Mouse (Mus musculus): ENCODE data around the gene Slc22a6. TPM values are rescaled to one million over a fixed set of nuclear protein-coding genes. Genes with fewer than 3 reads are reported as not detected.

Gene Slc22a6
- total RNA-seq, 1 experiment from 2014 or later = not detected

DNA sequence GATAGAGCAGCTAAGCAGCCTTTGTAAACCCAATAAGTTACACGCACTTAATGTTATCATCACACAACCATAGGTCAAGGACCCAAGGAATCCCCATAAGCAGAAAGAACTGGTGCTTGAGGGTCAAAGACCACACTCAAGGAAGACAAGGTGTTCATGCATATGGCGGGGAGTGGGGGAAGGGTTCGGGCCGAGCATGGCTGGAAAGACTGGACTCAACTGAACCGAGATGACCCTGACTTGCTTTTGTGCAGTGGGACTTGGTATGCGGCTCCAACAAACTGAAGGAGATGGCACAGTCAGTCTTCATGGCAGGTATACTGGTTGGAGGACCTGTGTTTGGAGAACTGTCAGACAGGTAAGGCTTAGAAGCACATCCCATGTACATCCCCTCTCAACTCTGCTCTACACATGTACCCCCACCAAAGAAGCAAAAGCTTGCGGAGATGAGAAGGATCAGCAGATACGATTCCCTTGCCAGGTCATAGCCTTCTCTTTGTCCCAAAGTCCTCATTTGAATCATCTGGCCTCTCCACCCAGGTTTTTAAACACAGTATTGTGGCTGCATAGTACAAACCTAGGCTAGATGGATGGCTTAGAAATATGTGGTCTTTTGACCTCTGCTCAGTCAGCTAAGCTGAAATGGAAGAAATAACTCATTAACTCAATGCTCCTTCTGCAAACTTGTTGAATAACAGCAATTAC is 13.2 kb upstream of the Slc22a6 start:
- no peak for ATAC-seq (replicated peaks; ENCODE audit: low read depth, poor library complexity, severe bottlenecking)

DNA sequence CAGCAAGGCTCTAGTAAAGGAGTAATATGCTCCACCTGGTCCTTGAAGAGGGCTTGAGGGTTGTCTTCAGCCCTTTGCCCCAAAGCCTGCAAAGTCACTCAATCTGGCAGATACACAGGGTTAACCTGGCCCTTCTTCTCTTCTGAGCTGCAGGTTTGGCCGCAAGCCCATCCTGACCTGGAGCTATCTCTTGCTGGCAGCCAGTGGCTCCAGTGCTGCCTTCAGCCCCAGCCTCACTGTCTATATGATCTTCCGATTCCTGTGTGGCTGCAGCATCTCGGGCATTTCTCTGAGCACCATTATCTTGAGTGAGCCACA is 12.6 kb upstream of the Slc22a6 start:
- peak; percentile 61 for ATAC-seq (replicated peaks; ENCODE audit: low read depth, poor library complexity, severe bottlenecking)

DNA sequence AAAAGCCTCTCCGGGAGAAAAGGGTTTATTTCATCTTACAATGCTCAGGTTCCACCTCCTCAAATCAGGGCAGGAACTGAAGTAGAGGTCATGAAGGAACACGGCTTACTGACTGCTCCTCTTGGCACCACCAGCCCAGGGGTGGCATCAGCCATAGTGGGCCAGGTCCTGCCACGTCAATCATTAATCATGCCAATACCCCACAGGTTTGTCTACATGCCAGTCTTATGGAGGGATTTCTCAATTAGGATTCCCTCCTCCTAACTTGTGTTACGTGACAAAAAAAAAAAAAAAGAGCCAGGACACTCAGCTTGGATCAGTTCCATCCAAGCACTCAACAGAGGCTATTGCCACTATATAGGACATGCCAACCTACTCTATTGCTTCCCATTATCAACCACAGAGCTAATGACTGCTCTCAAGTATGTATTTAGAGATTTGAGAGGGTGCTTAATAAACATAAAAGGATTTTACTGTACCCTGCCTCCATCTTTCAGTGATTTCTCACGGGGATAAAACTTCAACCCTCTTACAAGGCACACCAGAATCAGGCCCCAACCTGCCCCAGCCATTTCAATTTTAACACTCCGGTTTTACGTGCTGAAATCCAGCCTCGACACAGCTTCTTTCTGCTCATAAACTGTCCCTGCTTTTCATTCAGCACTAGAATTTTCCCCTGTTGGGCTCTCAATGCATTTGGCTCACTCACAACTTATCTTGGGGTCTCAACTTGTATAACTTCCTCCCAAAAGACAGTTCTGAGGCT is 6.3 kb upstream of the Slc22a6 start:
- no peak for ATAC-seq (replicated peaks; ENCODE audit: low read depth, poor library complexity, severe bottlenecking)

DNA sequence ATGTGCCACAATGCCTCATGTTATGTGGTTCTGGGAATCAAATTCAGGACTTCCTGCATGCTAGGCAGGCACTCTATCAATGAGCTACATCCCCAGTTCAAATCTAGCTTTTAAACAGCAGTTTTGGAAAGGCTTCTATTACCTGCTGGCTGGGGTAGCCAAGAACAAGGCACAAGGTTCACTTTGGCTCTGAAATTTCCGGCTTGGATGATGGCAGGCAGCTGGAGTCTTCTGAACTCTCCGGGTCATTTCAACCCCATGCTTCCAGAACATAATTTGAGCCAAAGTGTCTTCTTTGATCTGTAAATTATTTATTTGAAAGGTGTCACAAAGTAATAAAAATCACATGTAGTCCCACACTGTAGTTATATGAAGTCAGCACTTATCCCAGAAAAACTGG is 4.7 kb upstream of the Slc22a6 start:
- no peak for ATAC-seq (replicated peaks; ENCODE audit: low read depth, poor library complexity, severe bottlenecking)

DNA sequence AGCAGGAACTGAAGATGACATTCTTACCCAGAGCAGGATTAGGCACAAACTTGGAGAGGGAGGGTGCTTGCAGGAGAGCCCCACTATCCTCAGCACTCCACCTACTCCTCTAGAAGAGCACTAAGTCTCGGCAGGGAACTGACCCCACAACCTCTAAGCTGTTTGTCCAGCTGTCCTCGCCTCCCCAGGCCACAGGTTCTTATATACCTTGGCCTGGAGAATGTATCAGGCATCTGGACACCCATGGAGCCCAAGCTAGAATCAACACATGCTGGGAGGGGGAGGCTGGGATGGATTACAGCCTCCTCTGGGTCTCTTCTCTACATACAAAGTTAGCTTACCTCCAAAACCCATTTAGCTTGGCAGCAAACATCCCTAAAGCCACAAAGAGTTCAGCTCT is 3.5 kb upstream of the Slc22a6 start:
- no peak for ATAC-seq (replicated peaks; ENCODE audit: low read depth, poor library complexity, severe bottlenecking)

DNA sequence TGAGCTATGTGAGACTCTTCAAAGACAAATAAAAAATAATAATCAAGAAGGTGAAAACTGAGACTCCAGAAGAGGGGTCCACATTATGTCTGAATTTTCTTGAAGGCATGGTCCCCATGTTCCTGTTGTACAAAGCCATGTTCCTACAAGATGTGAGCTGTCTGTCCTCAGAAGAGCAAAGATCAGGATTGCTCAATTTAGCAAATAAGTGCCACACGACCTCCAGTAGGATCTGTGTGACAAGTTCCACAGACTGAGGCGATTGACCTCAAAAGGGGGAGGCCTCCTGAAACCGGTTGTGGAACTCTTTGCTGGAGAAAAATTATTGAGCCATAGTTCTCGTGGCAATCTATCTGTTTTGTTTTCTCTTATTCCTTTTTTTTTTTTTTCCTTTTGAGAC is 1.5 kb upstream of the Slc22a6 start:
- no peak for ATAC-seq (replicated peaks; ENCODE audit: low read depth, poor library complexity, severe bottlenecking)

DNA sequence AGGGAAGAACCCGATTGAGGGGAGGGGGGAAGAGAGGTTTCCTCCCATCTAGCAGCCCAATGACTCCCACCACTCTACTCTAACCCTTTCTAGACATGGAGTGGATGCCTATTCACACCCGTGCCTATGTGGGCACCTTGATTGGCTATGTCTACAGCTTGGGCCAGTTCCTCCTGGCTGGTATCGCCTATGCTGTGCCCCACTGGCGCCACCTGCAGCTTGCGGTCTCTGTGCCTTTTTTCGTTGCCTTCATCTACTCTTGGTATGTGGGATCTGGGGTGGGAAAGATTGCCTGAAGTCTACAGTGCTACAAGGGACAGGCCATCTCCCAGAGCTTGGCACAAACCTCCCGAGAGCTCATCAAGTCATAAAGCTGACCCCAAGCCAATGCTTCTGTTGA is 3.3 kb downstream of the Slc22a6 start:
- no peak for ATAC-seq (replicated peaks; ENCODE audit: low read depth, poor library complexity, severe bottlenecking)

DNA sequence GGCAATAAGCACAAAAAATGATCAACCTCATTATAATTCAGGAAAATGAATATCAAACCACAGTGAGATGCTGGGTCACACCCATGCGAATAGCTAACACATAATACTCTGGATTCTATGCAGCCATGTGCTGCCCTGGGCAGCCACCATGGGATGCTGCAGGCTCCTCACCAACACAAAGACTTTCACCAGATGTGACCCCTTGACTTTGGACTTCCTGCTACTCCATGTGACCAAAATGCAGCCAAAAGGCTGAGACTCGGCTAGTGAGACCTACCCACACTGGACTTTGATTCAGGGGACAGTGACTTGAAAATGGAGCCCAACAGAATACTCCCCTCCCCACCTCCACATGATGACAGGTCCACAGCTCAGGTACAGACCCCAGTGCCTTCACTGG is 12.4 kb downstream of the Slc22a6 start:
- ATAC-seq (replicated peaks; ENCODE audit: low read depth, poor library complexity, severe bottlenecking) = no peak

DNA sequence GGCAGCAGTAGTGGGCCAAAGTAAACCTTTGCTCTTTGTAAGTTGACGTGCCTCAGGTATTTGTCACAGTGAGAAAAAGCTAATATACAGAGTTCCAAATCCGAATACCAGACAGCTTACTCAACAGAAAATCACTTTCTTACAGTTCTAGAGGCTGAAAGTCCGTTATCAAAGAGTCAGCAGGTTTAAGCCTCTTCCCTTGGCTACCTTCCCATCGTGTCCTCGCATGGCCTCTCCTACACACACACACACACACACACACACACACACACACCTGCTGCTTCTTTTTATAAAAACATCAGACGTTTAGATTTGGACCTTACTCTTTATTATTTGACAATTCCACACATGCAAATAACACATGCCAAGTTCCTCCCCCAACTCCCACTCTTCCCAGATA is 13.0 kb downstream of the Slc22a6 start:
- ATAC-seq (replicated peaks; ENCODE audit: low read depth, poor library complexity, severe bottlenecking) = no peak

DNA sequence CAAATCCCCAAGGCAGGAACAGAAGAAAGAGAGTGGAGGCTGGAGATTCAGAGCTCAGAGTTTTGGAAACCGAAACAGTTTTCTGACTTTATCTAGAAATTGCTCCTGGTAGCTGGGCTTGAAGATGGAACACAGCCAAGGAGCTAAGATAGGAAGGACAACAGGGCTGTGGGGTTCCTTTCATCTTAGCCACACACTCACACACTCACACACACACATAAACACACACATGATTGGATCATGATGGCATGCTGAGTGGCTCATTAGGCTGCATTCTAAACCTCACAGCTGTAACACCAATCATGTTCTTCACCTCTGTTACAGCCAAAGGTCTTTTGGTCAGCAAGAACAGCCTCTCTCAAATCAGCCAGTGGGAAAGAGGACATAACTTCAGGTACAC is 14.2 kb downstream of the Slc22a6 start:
- ATAC-seq (replicated peaks; ENCODE audit: low read depth, poor library complexity, severe bottlenecking) = no peak

DNA sequence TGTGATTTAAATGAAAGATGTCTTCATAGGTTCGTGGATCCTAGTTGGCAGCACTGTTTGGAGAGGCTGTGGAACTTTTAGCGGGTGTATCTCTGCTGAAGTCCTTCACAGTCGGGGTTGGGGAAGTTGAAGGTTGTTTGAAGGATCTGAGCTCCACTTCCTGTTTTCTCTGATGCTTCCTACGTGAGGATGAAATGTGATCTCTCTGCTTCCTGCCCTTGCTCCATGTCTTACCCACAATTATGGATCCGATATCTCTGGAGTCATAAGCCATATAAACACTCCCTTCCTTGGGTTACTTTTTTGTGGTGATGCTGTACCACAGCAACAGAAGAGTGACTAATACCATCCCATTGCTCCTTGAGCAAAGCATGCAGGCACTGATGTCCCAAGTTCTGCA is 24.2 kb downstream of the Slc22a6 start:
- ATAC-seq (replicated peaks; ENCODE audit: low read depth, poor library complexity, severe bottlenecking) = peak; percentile 91

DNA sequence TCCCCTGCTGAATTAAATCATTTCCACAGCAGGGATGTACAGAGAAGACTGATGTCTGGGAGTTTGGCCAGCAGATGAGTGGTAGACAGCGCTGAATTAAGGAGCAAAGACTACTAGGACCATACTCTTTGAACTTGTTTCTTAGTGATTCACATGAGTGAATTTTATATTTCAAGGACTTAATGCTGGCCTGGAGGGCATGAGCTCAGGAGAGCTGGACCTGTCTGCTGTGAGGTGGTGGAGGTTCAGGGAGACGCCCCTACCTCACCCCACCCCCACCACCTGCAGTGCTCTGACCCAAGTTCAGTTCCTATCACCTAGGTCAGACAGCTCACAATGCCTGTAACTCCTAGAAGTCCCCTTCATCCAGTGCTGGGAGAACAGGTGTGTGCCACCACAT is 28.6 kb downstream of the Slc22a6 start:
- ATAC-seq (replicated peaks; ENCODE audit: low read depth, poor library complexity, severe bottlenecking) = no peak

DNA sequence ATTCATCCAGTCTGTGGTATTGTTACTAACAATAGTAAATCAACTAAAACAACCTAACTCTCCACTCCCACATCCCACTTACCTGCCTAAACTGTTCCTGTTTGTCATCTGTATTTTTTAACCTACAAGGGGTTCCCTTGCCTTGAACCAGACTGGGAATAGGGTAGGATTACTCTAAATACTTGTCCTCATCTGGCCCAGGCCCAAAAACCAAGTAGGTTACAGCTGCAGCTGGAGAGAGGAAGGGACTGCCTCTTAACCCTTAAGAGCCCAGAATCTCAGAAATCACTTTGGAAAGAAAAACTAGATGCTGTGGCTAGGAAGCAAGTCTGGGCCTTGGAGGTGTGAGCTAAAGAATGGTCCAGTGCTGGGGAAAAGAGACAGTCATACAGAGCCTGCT is 38.0 kb downstream of the Slc22a6 start:
- ATAC-seq (replicated peaks; ENCODE audit: low read depth, poor library complexity, severe bottlenecking) = no peak

DNA sequence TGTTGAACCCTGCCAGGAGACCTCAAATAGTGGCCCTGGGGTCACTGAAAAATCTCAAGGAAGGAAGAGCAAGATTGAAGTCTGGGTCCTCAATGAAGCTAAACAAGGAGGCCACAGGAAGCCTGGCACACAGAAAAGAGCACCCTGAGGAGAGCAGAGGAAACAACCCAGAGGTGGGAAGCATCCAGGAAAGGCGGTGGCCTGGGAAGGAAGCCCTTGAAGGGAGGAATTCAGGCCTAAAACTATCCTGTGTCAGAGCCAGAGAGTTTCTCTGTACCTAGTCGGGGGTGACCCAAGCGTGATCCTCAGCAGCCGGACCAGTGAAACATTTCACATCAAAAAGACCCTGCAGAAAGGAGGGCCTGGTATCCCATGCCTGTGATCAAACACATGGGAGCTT is 38.5 kb downstream of the Slc22a6 start:
- no peak for ATAC-seq (replicated peaks; ENCODE audit: low read depth, poor library complexity, severe bottlenecking)

DNA sequence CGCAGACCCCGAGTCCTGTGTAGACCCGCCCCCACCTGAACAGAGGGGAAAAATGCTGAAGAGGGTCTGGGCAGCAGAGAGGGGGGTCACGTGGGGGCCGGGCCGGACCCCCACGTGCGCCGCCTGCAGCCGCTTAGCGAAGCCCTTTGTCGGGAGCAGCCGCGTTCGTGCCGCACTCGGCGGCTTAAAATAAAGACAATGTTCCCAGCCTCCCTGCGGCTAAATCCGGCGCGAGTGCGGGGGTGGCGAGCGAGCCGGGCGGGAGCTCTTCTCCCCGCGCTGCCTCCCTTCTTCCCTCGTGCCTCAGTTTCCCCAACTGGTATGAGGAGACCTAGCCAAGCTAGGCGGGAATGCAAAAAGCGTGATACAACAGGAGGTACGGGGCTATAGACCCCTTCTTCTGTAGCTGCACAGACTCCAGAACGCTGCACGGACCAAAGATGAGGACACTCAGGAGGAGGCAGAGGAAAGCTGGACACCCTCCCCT is 44.0 kb downstream of the Slc22a6 start:
- no peak for ATAC-seq (replicated peaks; ENCODE audit: low read depth, poor library complexity, severe bottlenecking)

DNA sequence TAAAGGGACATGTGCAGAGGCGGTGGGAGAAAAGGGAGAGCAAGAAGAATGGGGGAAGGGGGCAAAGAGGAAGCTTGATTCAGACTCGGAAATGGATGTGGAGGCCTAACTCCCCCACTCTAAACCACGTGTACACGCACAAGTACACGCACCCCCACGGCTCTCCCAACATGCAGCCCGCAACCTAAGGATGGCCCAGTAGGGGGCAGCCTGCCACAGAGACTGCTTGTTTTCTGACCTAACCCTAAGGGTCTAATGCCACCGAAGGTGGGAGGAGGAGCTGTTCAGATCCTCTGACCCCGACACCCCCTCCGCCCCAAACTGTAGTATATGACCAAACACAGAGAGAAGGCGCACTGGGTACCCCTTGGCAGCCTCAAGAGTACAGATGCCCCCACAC is 44.5 kb downstream of the Slc22a6 start:
- ATAC-seq (replicated peaks; ENCODE audit: low read depth, poor library complexity, severe bottlenecking) = peak; percentile 80

DNA sequence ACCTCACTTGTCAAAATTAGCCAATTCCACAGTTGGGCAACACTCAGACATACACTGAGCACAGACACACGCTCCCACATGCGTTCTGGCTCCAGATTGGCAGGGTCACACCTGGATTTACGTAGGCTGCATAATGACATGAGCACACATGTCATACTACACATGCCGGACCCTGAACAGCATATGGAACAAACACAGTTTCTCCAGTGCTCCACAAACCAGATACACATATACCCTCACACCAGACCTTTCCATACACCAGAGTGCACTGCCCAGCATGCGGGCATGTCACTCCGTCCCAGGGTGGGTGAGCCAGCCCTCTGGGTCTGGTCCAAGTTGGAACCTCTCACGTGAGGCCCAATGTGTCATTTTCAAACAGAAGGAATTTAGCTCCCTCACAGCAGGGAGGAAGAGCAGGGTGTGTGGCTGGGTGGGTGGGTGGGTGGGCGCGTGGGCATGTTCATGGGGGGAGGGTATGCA is 45.6 kb downstream of the Slc22a6 start, which contains the start of gene Chrm1:
Gene Chrm1, plus strand, starts transcription at position 430 of the 480 bp plus-strand sequence.
- no peak for ATAC-seq (replicated peaks; ENCODE audit: low read depth, poor library complexity, severe bottlenecking)

DNA sequence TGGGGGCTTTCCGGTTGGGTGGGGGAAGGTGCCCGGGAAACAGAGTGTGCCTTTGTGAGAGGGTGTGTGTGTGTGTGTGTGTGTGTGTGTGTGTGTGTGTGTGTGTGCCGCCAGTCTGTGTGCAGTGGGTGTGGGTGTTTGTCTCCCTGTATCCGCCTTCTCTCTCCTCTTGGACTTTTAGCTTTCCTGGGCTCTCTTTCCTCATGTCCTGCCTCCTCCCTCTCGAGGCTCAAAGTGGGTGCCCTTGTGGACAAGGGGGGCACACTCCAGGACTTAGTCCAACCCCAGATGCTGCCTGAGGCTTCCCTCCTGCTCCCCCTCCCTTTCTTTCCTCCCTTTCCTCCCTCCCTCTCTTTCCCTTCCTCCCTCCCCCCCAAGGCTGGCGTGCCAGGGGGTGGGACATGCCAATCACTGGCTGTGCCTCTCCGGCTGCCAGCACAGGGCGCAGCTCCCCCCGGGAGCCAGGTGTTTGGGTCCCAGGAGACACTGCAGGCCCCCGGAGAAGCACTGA is 46.1 kb downstream of the Slc22a6 start:
- no peak for ATAC-seq (replicated peaks; ENCODE audit: low read depth, poor library complexity, severe bottlenecking)

DNA sequence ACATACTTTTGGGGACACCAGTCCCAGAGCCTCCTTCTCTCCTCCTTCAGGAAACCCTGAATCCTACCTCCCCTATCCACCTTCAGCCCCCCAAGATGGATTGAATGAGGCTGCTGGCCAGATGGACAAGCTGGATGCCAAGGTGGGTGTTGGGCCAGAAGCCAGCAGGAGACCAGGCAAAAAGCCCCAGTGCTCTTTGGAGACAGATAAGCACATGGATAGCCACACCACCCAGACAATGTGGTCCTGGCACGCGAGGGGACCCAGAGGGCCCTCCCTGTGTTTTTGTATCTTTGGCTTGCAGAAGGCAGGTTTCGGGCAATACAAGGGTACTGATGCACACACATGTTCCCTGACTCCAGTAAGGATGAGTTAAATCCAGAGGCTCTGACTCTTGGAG is 47.0 kb downstream of the Slc22a6 start:
- ATAC-seq (replicated peaks; ENCODE audit: low read depth, poor library complexity, severe bottlenecking) = no peak

DNA sequence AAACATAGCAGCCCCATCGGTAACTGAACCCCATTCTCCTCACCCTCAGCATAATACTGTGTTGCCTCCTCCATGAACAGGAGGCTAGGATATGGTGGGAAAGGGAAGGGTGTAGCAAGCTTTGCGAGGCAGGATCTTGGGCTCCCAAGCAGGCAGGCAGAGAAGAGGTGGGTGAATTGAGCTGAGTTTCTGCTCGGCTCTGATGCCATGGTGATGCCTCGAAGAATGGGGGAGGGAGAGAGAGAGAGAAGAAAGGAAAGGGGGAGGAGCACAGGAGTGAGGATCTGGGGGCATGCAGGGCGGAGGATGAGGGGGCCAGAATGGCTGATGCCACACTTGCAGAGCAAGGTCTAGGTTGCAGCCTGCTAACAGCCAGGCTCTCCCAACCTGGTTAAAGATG is 47.9 kb downstream of the Slc22a6 start:
- no peak for ATAC-seq (replicated peaks; ENCODE audit: low read depth, poor library complexity, severe bottlenecking)

DNA sequence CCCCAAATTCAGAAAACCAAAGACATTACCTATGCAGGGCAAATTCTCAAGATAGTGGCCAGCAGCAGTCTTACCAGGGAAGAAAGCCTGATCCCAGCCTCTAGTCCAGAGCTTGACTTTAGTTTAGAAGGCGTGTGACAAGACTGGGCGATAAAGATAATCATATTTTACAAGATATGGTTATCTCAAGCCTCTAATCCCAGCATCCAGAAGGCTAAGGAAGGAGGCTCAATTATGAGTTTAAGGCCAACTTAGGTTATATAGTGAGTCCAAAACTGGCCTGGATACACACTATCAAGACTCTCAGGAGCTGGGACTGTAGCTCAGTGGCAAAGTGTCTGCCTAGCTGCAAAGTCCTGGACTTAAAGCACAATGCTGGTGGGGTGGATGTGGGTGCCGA is 55.0 kb downstream of the Slc22a6 start:
- ATAC-seq (replicated peaks; ENCODE audit: low read depth, poor library complexity, severe bottlenecking) = no peak

Data from common myeloid progenitor, adult 5-6 weeks (primary cell).